Mouse (Mus musculus): Measurements from ENCODE around the gene Gm5089. TPM values are rescaled to one million over a fixed set of nuclear protein-coding genes. Genes with fewer than 3 reads are reported as not detected.

The Gm5089 gene
- polyA plus RNA-seq, 1 experiment: not detected

DNA sequence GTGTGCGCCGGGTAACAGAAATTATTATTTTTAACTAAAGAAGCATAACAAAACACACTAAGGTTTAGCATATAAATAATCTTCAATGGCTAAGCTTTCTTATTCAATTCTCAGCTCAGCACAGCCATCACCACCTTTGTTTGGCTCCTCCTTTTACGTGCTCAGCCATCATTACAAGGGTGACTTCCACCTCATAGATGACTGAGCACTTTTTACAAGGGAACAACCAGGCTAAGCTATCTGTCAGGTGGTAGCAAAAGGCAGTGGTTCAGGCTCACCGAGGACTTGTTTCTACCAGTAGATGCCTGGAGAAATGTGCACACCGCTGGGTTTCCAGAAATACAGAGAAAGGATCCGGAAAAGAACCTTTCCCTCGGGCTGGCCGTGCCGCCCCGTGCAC is 16.9 kb downstream of the Gm5089 start:
- no peak overlapping the region for H3K4me3 ChIP-seq (ENCODE audit: insufficient read depth, low read depth, low read length)
- DNase-seq: no peak
- H3K27ac ChIP-seq (ENCODE audit: insufficient read depth, low read depth, low read length): no peak overlapping the region
- H3K36me3 ChIP-seq (ENCODE audit: control insufficient read depth, insufficient read depth, low read length): no peaks in the 10 kb centered on the region
- no peaks in the 10 kb centered on the region; the same call in 1 of the 2 replicates for H3K27me3 ChIP-seq (replicated peaks; ENCODE audit: control insufficient read depth, insufficient read depth, low read length)
- TF ChIP-seq POLR2A (IDR thresholded peaks at IDR 0.05; ENCODE audit: low read depth, low read length): no peak
- no peak for TF ChIP-seq CTCF (conservative IDR thresholded peaks at IDR 0.05; ENCODE audit: insufficient read depth, insufficient read length, low read depth, low read length)
- WGBS: 84% methylated on average over 10 of the region's 10 CpGs
- H3K4me1 ChIP-seq (ENCODE audit: control insufficient read depth, insufficient read depth, low read length): no peaks in the 10 kb centered on the region

DNA sequence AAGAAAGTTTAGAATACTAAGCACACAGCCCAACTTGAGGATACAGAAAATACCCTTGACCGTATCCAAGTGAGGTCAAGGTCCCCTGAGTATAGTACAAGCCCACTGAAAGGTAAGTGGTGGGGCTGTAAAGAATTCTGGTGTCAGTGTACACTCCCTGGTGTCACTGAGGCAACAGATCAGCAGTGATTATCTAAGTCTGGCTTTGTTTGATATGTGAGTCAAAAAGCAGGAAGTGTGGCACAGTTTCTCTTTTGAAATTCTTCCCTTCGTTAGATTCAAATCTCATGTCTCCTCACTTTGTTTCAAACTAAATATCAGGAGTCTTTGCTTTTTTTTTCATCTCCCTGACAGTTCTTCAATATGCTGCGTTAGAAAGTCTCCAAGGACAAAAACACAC is 18.4 kb downstream of the Gm5089 start:
- WGBS: 74% methylated on average over 3 of the region's 3 CpGs
- no peaks in the 10 kb centered on the region for H3K36me3 ChIP-seq (ENCODE audit: control insufficient read depth, insufficient read depth, low read length)
- H3K27me3 ChIP-seq (replicated peaks; ENCODE audit: control insufficient read depth, insufficient read depth, low read length): no peaks in the 10 kb centered on the region; the same call in 1 of the 2 replicates
- no peak overlapping the region for H3K27ac ChIP-seq (ENCODE audit: insufficient read depth, low read depth, low read length)
- no peak overlapping the region for H3K4me3 ChIP-seq (ENCODE audit: insufficient read depth, low read depth, low read length)
- TF ChIP-seq CTCF (conservative IDR thresholded peaks at IDR 0.05; ENCODE audit: insufficient read depth, insufficient read length, low read depth, low read length) (no peak), POLR2A (IDR thresholded peaks at IDR 0.05; ENCODE audit: low read depth, low read length) (no peak)
- H3K4me1 ChIP-seq (ENCODE audit: control insufficient read depth, insufficient read depth, low read length): no peaks in the 10 kb centered on the region
- DNase-seq: no peak

DNA sequence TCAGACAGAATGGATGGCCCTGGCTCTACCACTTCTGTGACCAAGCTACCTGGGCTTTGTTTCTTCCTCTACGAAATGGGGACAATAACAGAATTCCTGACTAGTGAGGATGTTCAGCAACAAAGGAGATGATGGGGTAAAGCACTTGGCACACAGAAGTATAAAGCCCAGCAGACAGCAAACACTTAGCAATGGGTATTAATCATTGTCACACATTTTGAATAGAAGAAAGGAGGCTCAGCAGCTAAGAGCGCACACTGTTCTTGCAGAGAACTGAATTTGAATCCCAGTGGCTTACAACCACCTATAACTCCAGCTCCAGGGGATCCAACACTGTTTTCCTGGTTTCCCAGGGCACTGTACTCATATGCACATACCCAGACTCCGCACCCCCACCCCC is 23.3 kb downstream of the Gm5089 start:
- Histone ChIP-seq H3K4me3 (ENCODE audit: insufficient read depth, low read depth, low read length) (no peak overlapping the region), H3K36me3 (ENCODE audit: control insufficient read depth, insufficient read depth, low read length) (no peaks in the 10 kb centered on the region), H3K27me3 (replicated peaks; ENCODE audit: control insufficient read depth, insufficient read depth, low read length) (no peaks in the 10 kb centered on the region; the same call in 1 of the 2 replicates), H3K4me1 (ENCODE audit: control insufficient read depth, insufficient read depth, low read length) (no peaks in the 10 kb centered on the region), H3K27ac (ENCODE audit: insufficient read depth, low read depth, low read length) (no peak overlapping the region)
- DNase-seq: no peak
- TF ChIP-seq CTCF (conservative IDR thresholded peaks at IDR 0.05; ENCODE audit: insufficient read depth, insufficient read length, low read depth, low read length) (no peak), POLR2A (IDR thresholded peaks at IDR 0.05; ENCODE audit: low read depth, low read length) (no peak)
- WGBS: 92% methylated on average over 3 of the region's 3 CpGs

DNA sequence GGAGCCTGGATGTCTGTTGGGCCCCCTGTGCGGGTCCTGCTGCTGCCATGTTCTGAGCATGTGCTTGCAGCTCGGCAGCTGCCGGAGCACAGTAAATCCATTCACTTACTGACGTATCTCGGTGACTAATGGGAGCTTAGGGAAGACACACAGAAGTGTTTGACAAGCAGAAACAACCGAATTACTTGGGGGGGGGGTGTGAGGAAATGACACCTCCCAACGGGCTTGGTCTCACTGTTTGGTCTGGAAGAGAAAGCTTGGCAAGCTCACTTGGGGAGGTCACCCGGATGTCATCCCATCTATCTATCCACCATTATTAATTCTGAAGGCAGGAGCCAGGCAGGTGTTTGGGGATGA is 23.7 kb downstream of the Gm5089 start:
- Histone ChIP-seq H3K4me1 (ENCODE audit: control insufficient read depth, insufficient read depth, low read length) (no peaks in the 10 kb centered on the region), H3K36me3 (ENCODE audit: control insufficient read depth, insufficient read depth, low read length) (no peaks in the 10 kb centered on the region), H3K4me3 (ENCODE audit: insufficient read depth, low read depth, low read length) (no peak overlapping the region), H3K27ac (ENCODE audit: insufficient read depth, low read depth, low read length) (no peak overlapping the region), H3K27me3 (replicated peaks; ENCODE audit: control insufficient read depth, insufficient read depth, low read length) (no peaks in the 10 kb centered on the region; the same call in 1 of the 2 replicates)
- TF ChIP-seq POLR2A (IDR thresholded peaks at IDR 0.05; ENCODE audit: low read depth, low read length) (no peak), CTCF (conservative IDR thresholded peaks at IDR 0.05; ENCODE audit: insufficient read depth, insufficient read length, low read depth, low read length) (no peak)
- 46% methylated on average over 8 of the region's 8 CpGs for WGBS
- no peak for DNase-seq

DNA sequence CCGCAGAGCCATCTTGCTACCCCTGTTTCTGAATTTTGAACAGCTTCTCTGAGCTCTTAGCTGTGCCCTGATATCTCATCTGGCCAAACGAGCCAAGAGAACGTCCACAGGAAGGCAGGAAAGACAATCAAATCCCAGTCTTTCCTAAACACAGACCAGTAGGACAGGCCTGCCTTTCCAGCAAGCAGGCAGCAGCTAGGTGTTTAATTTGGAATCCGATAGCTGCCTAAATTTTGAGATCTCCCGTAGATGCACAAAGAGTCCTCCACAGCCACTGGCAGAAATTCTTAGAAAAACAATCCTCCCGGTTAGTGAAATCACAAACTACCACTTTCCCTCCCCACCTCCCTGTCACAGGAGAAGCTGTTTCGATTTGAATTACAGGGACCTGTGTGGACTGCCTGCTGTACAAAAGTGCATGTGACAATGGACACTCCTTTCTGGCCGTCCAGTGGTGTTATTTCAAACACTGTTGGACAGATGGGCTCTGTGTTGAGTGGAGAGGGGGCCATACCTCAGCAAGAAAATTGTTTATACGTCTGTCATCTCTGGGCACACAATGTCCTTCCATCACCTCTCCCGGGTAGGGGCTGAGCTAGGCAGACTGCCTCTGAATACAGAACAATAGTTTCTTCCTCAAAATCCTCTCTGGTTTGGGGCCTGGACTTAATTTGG is 24.2 kb downstream of the Gm5089 start:
- H3K27me3 ChIP-seq (replicated peaks; ENCODE audit: control insufficient read depth, insufficient read depth, low read length): no peaks in the 10 kb centered on the region; the same call in 1 of the 2 replicates
- DNase-seq: no peak
- no peak overlapping the region for H3K4me3 ChIP-seq (ENCODE audit: insufficient read depth, low read depth, low read length)
- no peaks in the 10 kb centered on the region for H3K36me3 ChIP-seq (ENCODE audit: control insufficient read depth, insufficient read depth, low read length)
- no peak overlapping the region for H3K27ac ChIP-seq (ENCODE audit: insufficient read depth, low read depth, low read length)
- no peak for TF ChIP-seq POLR2A (IDR thresholded peaks at IDR 0.05; ENCODE audit: low read depth, low read length)
- no peak for TF ChIP-seq CTCF (conservative IDR thresholded peaks at IDR 0.05; ENCODE audit: insufficient read depth, insufficient read length, low read depth, low read length)
- no peaks in the 10 kb centered on the region for H3K4me1 ChIP-seq (ENCODE audit: control insufficient read depth, insufficient read depth, low read length)
- WGBS: 52% methylated on average over 10 of the region's 10 CpGs

DNA sequence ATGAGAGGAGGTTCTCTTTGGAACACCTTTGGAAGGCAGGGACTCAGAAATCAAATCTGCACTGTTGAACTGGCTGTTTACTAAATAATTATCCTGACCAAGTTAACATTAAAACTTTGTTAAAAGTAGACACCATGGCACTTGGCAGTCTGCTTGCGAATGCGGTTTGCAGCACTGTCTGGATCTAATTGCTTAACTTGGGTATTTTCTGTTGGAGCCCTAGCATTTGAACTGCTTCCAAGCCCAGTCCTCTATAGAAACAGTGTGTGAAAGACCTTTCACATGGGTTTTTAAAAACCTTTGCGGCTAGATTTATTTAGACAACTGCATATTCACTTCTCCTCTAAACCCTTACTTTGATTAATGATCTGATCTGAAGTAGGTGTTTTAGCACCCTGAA is 26.5 kb downstream of the Gm5089 start:
- no peaks in the 10 kb centered on the region; the same call in 1 of the 2 replicates for H3K27me3 ChIP-seq (replicated peaks; ENCODE audit: control insufficient read depth, insufficient read depth, low read length)
- H3K4me3 ChIP-seq (ENCODE audit: insufficient read depth, low read depth, low read length): no peak overlapping the region
- no peak for DNase-seq
- no peak for TF ChIP-seq CTCF (conservative IDR thresholded peaks at IDR 0.05; ENCODE audit: insufficient read depth, insufficient read length, low read depth, low read length)
- TF ChIP-seq POLR2A (IDR thresholded peaks at IDR 0.05; ENCODE audit: low read depth, low read length): no peak
- no peaks in the 10 kb centered on the region for H3K4me1 ChIP-seq (ENCODE audit: control insufficient read depth, insufficient read depth, low read length)
- no peaks in the 10 kb centered on the region for H3K36me3 ChIP-seq (ENCODE audit: control insufficient read depth, insufficient read depth, low read length)
- H3K27ac ChIP-seq (ENCODE audit: insufficient read depth, low read depth, low read length): no peak overlapping the region
- WGBS: 85% methylated on average over 3 of the region's 3 CpGs

DNA sequence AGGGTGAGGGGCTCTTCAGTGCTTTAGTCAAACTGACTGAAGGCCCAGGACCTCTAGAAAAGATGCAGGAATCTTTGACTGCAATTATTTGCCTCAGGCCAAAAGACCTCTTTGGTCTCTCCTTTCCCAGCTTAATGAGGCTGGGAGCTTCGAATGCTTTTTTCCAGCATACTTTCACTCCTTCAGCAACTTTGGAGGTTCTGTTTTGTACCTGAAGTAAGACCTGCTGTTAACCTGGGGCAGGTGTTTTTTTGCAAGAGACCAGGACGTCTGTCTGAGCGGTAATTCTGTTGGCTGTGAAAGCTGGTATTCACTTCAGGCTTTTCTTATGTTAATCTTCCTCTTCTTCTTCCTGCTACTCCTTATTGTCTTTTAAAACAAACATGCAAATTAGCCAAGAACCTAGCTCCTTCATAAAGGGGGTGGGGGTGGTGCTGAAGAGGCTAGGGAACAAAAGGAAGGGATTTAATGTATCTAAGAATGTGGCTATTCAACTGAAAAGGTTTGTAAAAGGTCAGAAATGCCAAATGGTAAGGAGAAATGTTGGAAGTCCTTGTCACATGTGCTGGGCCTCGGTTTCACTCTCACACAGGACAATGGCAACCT is 34.6 kb downstream of the Gm5089 start:
- no peak for DNase-seq
- no peak overlapping the region for H3K27ac ChIP-seq (ENCODE audit: insufficient read depth, low read depth, low read length)
- no peaks in the 10 kb centered on the region; the same call in 1 of the 2 replicates for H3K27me3 ChIP-seq (replicated peaks; ENCODE audit: control insufficient read depth, insufficient read depth, low read length)
- H3K36me3 ChIP-seq (ENCODE audit: control insufficient read depth, insufficient read depth, low read length): no peaks in the 10 kb centered on the region
- no peak overlapping the region for H3K4me3 ChIP-seq (ENCODE audit: insufficient read depth, low read depth, low read length)
- no peaks in the 10 kb centered on the region for H3K4me1 ChIP-seq (ENCODE audit: control insufficient read depth, insufficient read depth, low read length)
- WGBS: 64% methylated on average over 4 of the region's 4 CpGs
- no peak for TF ChIP-seq CTCF (conservative IDR thresholded peaks at IDR 0.05; ENCODE audit: insufficient read depth, insufficient read length, low read depth, low read length)
- no peak for TF ChIP-seq POLR2A (IDR thresholded peaks at IDR 0.05; ENCODE audit: low read depth, low read length)

Data from kidney, adult 2 months (tissue).